Mouse (Mus musculus) heart, postnatal 0 days (tissue): ENCODE results near the gene Fam205a3. TPM values are rescaled to one million over a fixed set of nuclear protein-coding genes. Genes with fewer than 3 reads are reported as not detected.
"Not testable (repeated sequence)": the region's sequence is repeated elsewhere in the genome, so short reads cannot be mapped to it uniquely, and the experiment has no call there.

Experiments used
- ATAC-seq: fragments of 200-750 bp; cut with Nextera tagmentation; 2 replicates; pipeline ENCODE4 v1.8.0; 2017; ENCODE audit warnings: low read depth, moderate number of reproducible peaks, moderate library complexity; ENCODE audit not compliant: insufficient read depth
- DNase-seq: peaks from one replicate; pipeline ENCODE4 v3.0.0-alpha.2; 2016; ENCODE audit warnings: low spot score
- H3K27ac ChIP-seq: fragments of 300-500 bp; sonication (generic); 2 replicates; pipeline ENCODE4 v1.5.1; 2014; ENCODE audit warnings: low read depth, mild to moderate bottlenecking
- H3K27me3 ChIP-seq: fragments of 300-500 bp; sonication (generic); 2 replicates; pipeline ENCODE4 v1.6.1; 2014; ENCODE audit warnings: low read length, mixed read lengths; ENCODE audit not compliant: control insufficient read depth, insufficient read depth
- H3K36me3 ChIP-seq: fragments of 300-500 bp; sonication (generic); replicated peaks from 2 replicates; pipeline ENCODE4 v1.6.1; 2014; ENCODE audit warnings: low read length, mixed read lengths; ENCODE audit not compliant: control insufficient read depth, insufficient read depth
- H3K4me1 ChIP-seq: fragments of 300-500 bp; sonication (generic); 2 replicates; pipeline ENCODE4 v1.6.1; 2014; ENCODE audit warnings: antibody characterized with exemption; ENCODE audit not compliant: control insufficient read depth, insufficient read depth
- H3K4me2 ChIP-seq: fragments of 300-500 bp; sonication (generic); 2 replicates; pipeline ENCODE4 v1.6.1; 2014; ENCODE audit warnings: low read depth, mild to moderate bottlenecking, low read length, moderate library complexity
- H3K4me3 ChIP-seq: fragments of 300-500 bp; sonication (generic); 2 replicates; pipeline ENCODE4 v1.5.1; 2014; ENCODE audit warnings: low read depth, low read length
- H3K9ac ChIP-seq: fragments of 300-500 bp; sonication (generic); replicated peaks from 2 replicates; pipeline ENCODE4 v1.6.1; 2014; ENCODE audit warnings: low read depth, low read length, mixed read lengths
- H3K9me3 ChIP-seq: fragments of 300-500 bp; sonication (generic); replicated peaks from 2 replicates; pipeline ENCODE4 v1.6.1; 2016; ENCODE audit warnings: low read length; ENCODE audit not compliant: control insufficient read depth
- WGBS: fragments of 180-500 bp; shearing (Covaris S2); extraction: QIAGEN DNeasy Blood & Tissue Kit; methylation state at CpG from one replicate; pipeline ENCODE4 v1.1.7; 2014; 5-methylcytosine and 5-hydroxymethylcytosine counted together
- polyA plus RNA-seq: library from polyadenylated mRNA; unstranded; fragments of >200 nt; fragmentation: Nextera tagmentation; extraction: Ambion mirVana; gene quantifications from 2 replicates; pipeline ENCODE4 v1.2.1, GENCODE M21; 2015
- total RNA-seq: library from RNA; depleted of rRNA; stranded (reverse); fragments of >200 nt; gene quantifications from 2 replicates; pipeline ENCODE4 v1.2.3, GENCODE M21; 2014; ENCODE audit warnings: low replicate concordance; rRNA removed

Gene Fam205a3
- not detected in 2 replicates for total RNA-seq
- polyA plus RNA-seq, result not detected in 2 replicates

GRCm38 (mm10) chr4:42318034-42318433 is at the start of gene Fam205a3:
Gene Fam205a3, plus strand, starts transcription at chr4:42318334.
- H3K27ac ChIP-seq, H3K4me2 ChIP-seq, ATAC-seq, H3K4me1 ChIP-seq, H3K27me3 ChIP-seq, H3K9me3 ChIP-seq, DNase-seq, H3K4me3 ChIP-seq, H3K36me3 ChIP-seq, H3K9ac ChIP-seq: not testable (repeated sequence)
- WGBS, result no CpG with 5 or more reads among the region's 1 CpGs

- H3K4me3 ChIP-seq, H3K36me3 ChIP-seq, H3K4me2 ChIP-seq, H3K9ac ChIP-seq, H3K27me3 ChIP-seq, H3K4me1 ChIP-seq, ATAC-seq, H3K9me3 ChIP-seq, DNase-seq, H3K27ac ChIP-seq: not testable (repeated sequence)
- WGBS, result no CpG with 5 or more reads among the region's 18 CpGs
Measured at GRCm38 (mm10) chr4:42293967-42294366, 24.2 kb upstream of the Fam205a3 start, which contains the start of gene Gm21953. Gene Gm21953, plus strand, starts transcription at chr4:42294267.

Other genes starting within 250 kb of the Fam205a3 start
- not detected in 2 replicates for gene Gm3893, start 227.1 kb upstream of the Fam205a3 start, total RNA-seq
- not detected in 2 replicates for gene Gm3893, start 227.1 kb upstream of the Fam205a3 start, polyA plus RNA-seq
- gene Gm13304, start 203.5 kb upstream of the Fam205a3 start, total RNA-seq, result 0.73 TPM in 1 of 2 replicates, not detected in the other
- gene Gm13304, start 203.5 kb upstream of the Fam205a3 start, polyA plus RNA-seq, result 1.2 and 5.1 TPM in 2 replicates
- not detected in 2 replicates for gene Gm13306, start 164.9 kb upstream of the Fam205a3 start, total RNA-seq
- gene Gm13306, start 164.9 kb upstream of the Fam205a3 start, polyA plus RNA-seq, result 0.30 TPM in 1 of 2 replicates, not detected in the other
- not detected in 2 replicates for gene Gm13305, start 149.7 kb upstream of the Fam205a3 start, total RNA-seq
- gene Gm13305, start 149.7 kb upstream of the Fam205a3 start, polyA plus RNA-seq, result 0.33 and 0.45 TPM in 2 replicates
- not detected in 2 replicates for gene Gm10600, start 77.7 kb upstream of the Fam205a3 start, total RNA-seq
- gene Gm10600, start 77.7 kb upstream of the Fam205a3 start, polyA plus RNA-seq, result not detected in 2 replicates
- gene Ccl21b, start 62.6 kb upstream of the Fam205a3 start, total RNA-seq, result not detected in 2 replicates
- gene Ccl21b, start 62.6 kb upstream of the Fam205a3 start, polyA plus RNA-seq, result 0.45 TPM in 1 of 2 replicates, not detected in the other
- not detected in 2 replicates for gene Gm21953, start 24.1 kb upstream of the Fam205a3 start, total RNA-seq
- not detected in 2 replicates for gene Gm21953, start 24.1 kb upstream of the Fam205a3 start, polyA plus RNA-seq
- gene Gm21586, start 121.0 kb downstream of the Fam205a3 start, total RNA-seq, result not detected in 2 replicates
- not detected in 2 replicates for gene Gm21586, start 121.0 kb downstream of the Fam205a3 start, polyA plus RNA-seq
- gene Gm2163, start 148.4 kb downstream of the Fam205a3 start, total RNA-seq, result not detected in 2 replicates
- not detected in 2 replicates for gene Gm2163, start 148.4 kb downstream of the Fam205a3 start, polyA plus RNA-seq
- not detected in 2 replicates for gene Fam205a2, start 209.8 kb downstream of the Fam205a3 start, total RNA-seq
- gene Fam205a2, start 209.8 kb downstream of the Fam205a3 start, polyA plus RNA-seq, result not detected in 2 replicates